Mouse (Mus musculus) left cerebral cortex, postnatal 14 days (tissue): ENCODE results near the gene Mthfd2. TPM values are rescaled to one million over a fixed set of nuclear protein-coding genes. Genes with fewer than 3 reads are reported as not detected.
"Not testable (repeated sequence)": the region's sequence is repeated elsewhere in the genome, so short reads cannot be mapped to it uniquely, and the experiment has no call there.

Experiments
- DNase-seq, 2 experiments: peaks; one replicate each; pipeline ENCODE4 v3.0.0; 2021 to 2022; ENCODE audit warnings: low spot score in 2 of 2, mixed read lengths in 1 of 2
- intact Hi-C: fragments of 180-260 bp; cut with DNase I; formaldehyde crosslinking; loops from one replicate; pipeline ENCODE4 v1.15.1; 2025
- total RNA-seq, 2 experiments: library from RNA; stranded (reverse); gene quantifications; 2 replicates each; pipeline ENCODE4 v1.2.3; 2021

The Mthfd2 gene
- total RNA-seq, 2 experiments from 2014 or later, result 6.2 to 6.6 TPM

- DNase-seq, result no peak
- intact Hi-C loops, result loop anchor here (2.0 kb wide), 1 partner anchor 133 kb away; no protein-coding TSS in a partner anchor
Measured at GRCm38 (mm10) chr6:83347916-83348315, 22.2 kb upstream of the Mthfd2 start.

- intact Hi-C loops, DNase-seq: not testable (repeated sequence)
Measured at GRCm38 (mm10) chr6:83345285-83345684, 19.6 kb upstream of the Mthfd2 start.

- intact Hi-C loops, result no loop called here
- no peak for DNase-seq
Measured at GRCm38 (mm10) chr6:83342957-83343356, 17.2 kb upstream of the Mthfd2 start.

GRCm38 (mm10) chr6:83341387-83341786 is 15.7 kb upstream of the Mthfd2 start:
- DNase-seq, result no peak
- intact Hi-C loops, result no loop called here

- no peak for DNase-seq
- intact Hi-C loops, result loop anchor here (5.0 kb wide), 1 partner anchor 115 kb away; no protein-coding TSS in a partner anchor
Measured at GRCm38 (mm10) chr6:83327591-83328190, 2.0 kb upstream of the Mthfd2 start.

- DNase-seq, result no peak
- intact Hi-C loops, result loop anchor here (5.0 kb wide), 1 partner anchor 114 kb away; no protein-coding TSS in a partner anchor
Measured at GRCm38 (mm10) chr6:83326761-83327160, 1.1 kb upstream of the Mthfd2 start.

- intact Hi-C loops, result loop anchor here (5.0 kb wide), 1 partner anchor 114 kb away; no protein-coding TSS in a partner anchor
- no peak for DNase-seq
Measured at GRCm38 (mm10) chr6:83326394-83326736, 657 bp upstream of the Mthfd2 start.

GRCm38 (mm10) chr6:83323652-83324419 is 1.9 kb downstream of the Mthfd2 start:
- intact Hi-C loops, result no loop called here
- no peak for DNase-seq

- intact Hi-C loops, result no loop called here
- no peak for DNase-seq
Measured at GRCm38 (mm10) chr6:83322794-83323193, 2.9 kb downstream of the Mthfd2 start.

- DNase-seq, result no peak
- intact Hi-C loops, result no loop called here
Measured at GRCm38 (mm10) chr6:83321927-83322326, 3.8 kb downstream of the Mthfd2 start.

GRCm38 (mm10) chr6:83317108-83317741 is 8.5 kb downstream of the Mthfd2 start:
- intact Hi-C loops, result no loop called here
- peak; percentile 93 for DNase-seq

- intact Hi-C loops, result no loop called here
- DNase-seq, result peak in 1 of 2 experiments; percentile 20
Measured at GRCm38 (mm10) chr6:83316022-83316421, 9.7 kb downstream of the Mthfd2 start.

GRCm38 (mm10) chr6:83315293-83315692 is 10.4 kb downstream of the Mthfd2 start:
- DNase-seq, result no peak
- intact Hi-C loops, result no loop called here

GRCm38 (mm10) chr6:83312514-83312913 is 13.2 kb downstream of the Mthfd2 start:
- DNase-seq, result no peak
- intact Hi-C loops, result no loop called here

GRCm38 (mm10) chr6:83312021-83312420 is 13.7 kb downstream of the Mthfd2 start:
- intact Hi-C loops, result no loop called here

GRCm38 (mm10) chr6:83311206-83311605 is 14.5 kb downstream of the Mthfd2 start:
- intact Hi-C loops, result no loop called here

More at GRCm38 (mm10) chr6:83312021-83312420, 13.7 kb downstream of the Mthfd2 start:
- no peak for DNase-seq

GRCm38 (mm10) chr6:83309017-83309416 is 16.7 kb downstream of the Mthfd2 start:
- no peak for DNase-seq
- intact Hi-C loops, result no loop called here

More at GRCm38 (mm10) chr6:83311206-83311605, 14.5 kb downstream of the Mthfd2 start:
- no peak for DNase-seq

GRCm38 (mm10) chr6:83302264-83302663 is 23.4 kb downstream of the Mthfd2 start:
- intact Hi-C loops, result no loop called here
- DNase-seq, result peak in 1 of 2 experiments; percentile 7

GRCm38 (mm10) chr6:83301294-83301693 is 24.4 kb downstream of the Mthfd2 start:
- DNase-seq, result no peak
- intact Hi-C loops, result no loop called here
